Mouse (Mus musculus) heart, embryonic 12.5 days (tissue): ENCODE results near the gene Kat6b. TPM values are rescaled to one million over a fixed set of nuclear protein-coding genes. Genes with fewer than 3 reads are reported as not detected.
"Not testable (repeated sequence)": the region's sequence is repeated elsewhere in the genome, so short reads cannot be mapped to it uniquely, and the experiment has no call there.

Experiments used
- ATAC-seq: fragments of 200-750 bp; cut with Nextera tagmentation; 2 replicates; pipeline ENCODE4 v1.8.0; 2017; ENCODE audit warnings: moderate TSS enrichment, moderate library complexity; ENCODE audit not compliant: insufficient number of reproducible peaks, low FRiP score
- H3K27ac ChIP-seq: fragments of 300-500 bp; sonication (generic); 2 replicates; pipeline ENCODE4 v1.5.1; 2016; ENCODE audit warnings: mild to moderate bottlenecking, moderate library complexity; ENCODE audit not compliant: poor library complexity, severe bottlenecking
- H3K27me3 ChIP-seq: fragments of 300-500 bp; sonication (generic); replicated peaks from 2 replicates; pipeline ENCODE4 v1.6.1; 2016; ENCODE audit warnings: mild to moderate bottlenecking, moderate library complexity
- H3K36me3 ChIP-seq: fragments of 300-500 bp; sonication (generic); 2 replicates; pipeline ENCODE4 v1.6.1; 2016; ENCODE audit warnings: mild to moderate bottlenecking, moderate library complexity
- H3K4me1 ChIP-seq: fragments of 300-500 bp; sonication (generic); replicated peaks from 2 replicates; pipeline ENCODE4 v1.6.1; 2016; ENCODE audit warnings: mild to moderate bottlenecking
- H3K4me2 ChIP-seq: fragments of 300-500 bp; sonication (generic); 2 replicates; pipeline ENCODE4 v1.6.1; 2016; ENCODE audit warnings: mild to moderate bottlenecking, moderate library complexity
- H3K4me3 ChIP-seq: fragments of 300-500 bp; sonication (generic); 2 replicates; pipeline ENCODE4 v1.5.1; 2016; ENCODE audit warnings: mild to moderate bottlenecking
- H3K9ac ChIP-seq: fragments of 300-500 bp; sonication (generic); 2 replicates; pipeline ENCODE4 v1.6.1; 2016; ENCODE audit warnings: mild to moderate bottlenecking, moderate library complexity
- H3K9me3 ChIP-seq: fragments of 300-500 bp; sonication (generic); replicated peaks from 2 replicates; pipeline ENCODE4 v1.6.1; 2016; ENCODE audit warnings: mild to moderate bottlenecking, moderate library complexity
- WGBS: fragments of 180-500 bp; shearing (Covaris S2); methylation state at CpG from one replicate; pipeline ENCODE4 v1.1.7; 2016; 5-methylcytosine and 5-hydroxymethylcytosine counted together
- polyA plus RNA-seq: library from polyadenylated mRNA; unstranded; fragments of >200 nt; fragmentation: Nextera tagmentation; extraction: Ambion mirVana; gene quantifications from 2 replicates; pipeline ENCODE4 v1.2.1, GENCODE M21; 2016

The Kat6b gene
- polyA plus RNA-seq, 1 experiment from 2014 or later: 12.2 TPM

DNA sequence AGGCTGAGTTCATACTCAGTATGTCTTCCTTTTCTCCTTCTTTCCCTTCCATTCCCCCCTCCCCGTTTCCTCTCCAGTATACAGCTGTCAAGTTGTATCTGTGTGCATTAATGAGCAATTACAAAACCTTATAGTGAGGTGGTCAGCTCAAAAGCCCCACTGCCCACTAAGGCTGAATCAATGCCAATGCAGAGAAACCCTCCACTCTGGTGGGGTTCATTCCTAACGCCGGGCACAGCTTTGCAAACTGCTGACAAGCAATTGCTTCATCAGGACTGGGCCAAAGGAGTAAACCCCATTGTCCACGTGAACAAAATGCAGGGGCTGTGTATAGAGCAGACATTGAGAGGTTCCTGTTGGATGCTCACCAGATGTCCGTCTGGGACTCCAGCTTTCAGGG lies 23.4 kb upstream of the Kat6b start:
- H3K36me3 ChIP-seq: no peaks in the 10 kb centered on the region
- 73% methylated on average over 5 of the region's 5 CpGs for WGBS
- no peaks in the 10 kb centered on the region for H3K9me3 ChIP-seq
- no peak overlapping the region for H3K27ac ChIP-seq
- no peaks in the 10 kb centered on the region for H3K27me3 ChIP-seq
- no peak overlapping the region for H3K9ac ChIP-seq
- no peak for ATAC-seq
- peaks cover 6% of the 10 kb centered on the region for H3K4me1 ChIP-seq
- no peak overlapping the region for H3K4me3 ChIP-seq
- no peak overlapping the region for H3K4me2 ChIP-seq

DNA sequence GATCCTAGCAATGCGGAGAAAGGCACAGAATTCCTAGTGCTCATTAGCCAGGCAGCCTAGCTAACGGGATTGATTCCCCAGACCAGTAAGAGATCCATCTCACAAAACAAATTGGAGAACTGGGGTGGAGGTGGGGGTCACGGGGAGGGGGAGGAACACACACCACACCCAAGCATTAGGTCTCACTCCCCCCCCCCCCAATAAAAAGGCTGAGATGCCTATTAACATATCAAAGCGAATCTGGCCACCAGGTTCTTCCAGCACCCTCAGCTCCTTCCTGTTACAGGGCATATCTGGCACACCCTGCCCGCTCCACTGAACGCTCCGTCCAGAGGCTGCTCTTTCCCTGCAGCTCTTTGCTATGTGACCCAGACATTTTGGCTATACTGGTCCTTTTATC lies 22.5 kb upstream of the Kat6b start:
- Histone ChIP-seq H3K4me2 (no peak overlapping the region), H3K4me1 (peaks cover 13% of the 10 kb centered on the region), H3K9ac (no peak overlapping the region), H3K9me3 (no peaks in the 10 kb centered on the region), H3K27ac (no peak overlapping the region), H3K36me3 (no peaks in the 10 kb centered on the region), H3K4me3 (no peak overlapping the region), H3K27me3 (no peaks in the 10 kb centered on the region)
- no peak for ATAC-seq
- WGBS: 76% methylated on average over 7 of the region's 7 CpGs

DNA sequence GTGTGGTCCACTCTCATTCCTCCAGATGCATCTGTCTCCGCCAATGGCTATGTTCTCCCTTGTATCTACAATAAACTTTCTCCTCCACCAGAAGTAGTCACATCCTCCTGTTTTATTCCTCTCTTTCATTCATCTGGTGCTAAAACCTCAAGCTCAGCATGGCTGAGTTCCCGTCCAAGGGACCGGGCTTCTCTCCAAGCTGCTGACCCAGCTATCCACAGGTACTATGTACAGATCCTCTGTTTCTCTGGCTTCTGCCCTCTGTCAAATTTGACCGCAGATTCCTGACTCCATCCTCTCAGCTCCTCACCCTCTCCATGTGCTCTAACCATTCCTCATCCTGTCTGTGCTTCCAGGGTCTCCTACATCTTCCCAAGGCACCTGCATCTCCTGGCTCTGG lies 22.1 kb upstream of the Kat6b start:
- H3K9me3 ChIP-seq: no peaks in the 10 kb centered on the region
- no peak overlapping the region for H3K4me2 ChIP-seq
- H3K4me3 ChIP-seq: no peak overlapping the region
- ATAC-seq: no peak
- no peak overlapping the region for H3K9ac ChIP-seq
- H3K36me3 ChIP-seq: no peaks in the 10 kb centered on the region
- no peak overlapping the region for H3K27ac ChIP-seq
- 83% methylated on average over 4 of the region's 4 CpGs for WGBS
- no peaks in the 10 kb centered on the region for H3K27me3 ChIP-seq
- peaks cover 15% of the 10 kb centered on the region for H3K4me1 ChIP-seq

DNA sequence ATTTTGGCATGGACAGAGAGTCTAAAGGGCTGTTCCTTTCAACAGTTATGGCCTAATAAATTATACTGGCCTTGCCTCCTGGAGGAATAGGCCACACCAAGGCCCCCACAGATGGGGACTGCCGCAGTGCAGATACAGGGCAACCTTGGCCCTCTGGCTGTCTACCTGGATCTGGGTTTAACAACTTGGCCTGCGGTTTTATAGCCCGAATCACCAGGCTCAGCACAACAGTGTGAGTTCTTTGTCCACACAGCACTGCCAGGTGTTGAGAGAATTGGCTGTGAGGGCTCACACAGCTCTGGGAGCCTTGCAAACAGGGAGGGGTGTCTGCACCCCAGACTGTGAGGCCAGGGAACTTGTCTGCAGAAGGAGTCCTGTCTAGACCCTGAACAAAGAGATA lies 18.8 kb upstream of the Kat6b start:
- 86% methylated on average over 3 of the region's 3 CpGs for WGBS

DNA sequence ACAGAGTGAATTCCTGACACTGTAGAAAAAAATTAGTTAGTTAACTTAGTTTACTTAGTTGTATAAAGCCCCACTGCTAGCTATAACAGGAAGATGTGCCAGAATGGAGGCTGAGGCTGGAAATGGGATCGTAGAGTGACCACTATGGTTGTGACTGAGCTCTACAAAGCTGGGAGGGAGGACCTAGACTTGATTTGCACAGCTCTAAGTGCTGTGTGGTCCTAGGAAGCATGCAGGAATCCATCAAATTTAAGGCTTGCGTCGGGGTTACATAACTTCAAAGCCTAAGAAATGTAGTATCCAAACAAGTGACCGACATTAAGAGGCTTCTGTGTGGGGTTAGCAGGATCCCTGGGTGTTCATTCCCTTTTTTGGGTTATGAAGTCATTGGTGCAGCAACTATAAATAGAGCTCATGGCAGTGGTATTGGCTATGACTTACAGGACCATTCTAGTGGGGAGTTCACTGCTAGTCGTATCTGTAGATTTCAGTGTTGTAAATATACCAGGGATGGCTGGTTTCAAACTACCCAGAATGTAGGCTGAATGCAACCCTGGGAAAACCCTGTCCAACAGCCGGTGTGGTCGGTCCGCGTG lies 18.0 kb upstream of the Kat6b start:
- H3K9ac ChIP-seq: no peak overlapping the region
- H3K4me1 ChIP-seq: peaks cover 18% of the 10 kb centered on the region
- H3K36me3 ChIP-seq: no peaks in the 10 kb centered on the region
- H3K4me2 ChIP-seq: no peak overlapping the region; the same call in 1 of the 2 replicates
- no peak for ATAC-seq
- no peak overlapping the region for H3K4me3 ChIP-seq
- peak overlapping the region; percentile 19; the same call in 1 of the 2 replicates for H3K27ac ChIP-seq
- H3K9me3 ChIP-seq: no peaks in the 10 kb centered on the region
- 76% methylated on average over 9 of the region's 9 CpGs for WGBS
- H3K27me3 ChIP-seq: no peaks in the 10 kb centered on the region

More for the DNA sequence above, 18.8 kb upstream of the Kat6b start:
- H3K9me3 ChIP-seq: no peaks in the 10 kb centered on the region
- H3K27ac ChIP-seq: no peak overlapping the region
- H3K4me3 ChIP-seq: no peak overlapping the region
- H3K27me3 ChIP-seq: no peaks in the 10 kb centered on the region
- ATAC-seq: no peak
- no peak overlapping the region for H3K4me2 ChIP-seq
- H3K9ac ChIP-seq: no peak overlapping the region
- H3K36me3 ChIP-seq: no peaks in the 10 kb centered on the region
- H3K4me1 ChIP-seq: peaks cover 18% of the 10 kb centered on the region

DNA sequence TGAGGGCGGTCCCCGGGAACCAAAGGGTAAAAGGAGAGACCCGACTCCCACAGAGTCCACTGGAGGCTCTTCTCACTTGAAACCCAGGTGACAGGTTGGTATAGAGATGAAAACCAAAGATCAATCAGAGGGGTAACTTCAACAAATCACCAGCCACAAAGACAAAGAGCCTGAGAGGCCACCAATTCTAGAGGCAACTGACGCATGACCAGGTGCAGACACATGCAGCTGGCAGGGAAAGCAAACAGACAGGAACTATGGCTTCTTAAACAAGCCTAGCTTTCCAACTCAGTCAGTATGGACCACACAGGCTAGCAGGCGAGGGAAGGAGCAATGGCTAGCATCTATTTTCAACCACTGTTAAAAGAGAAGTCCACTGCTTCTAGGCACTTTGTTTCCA lies 10.8 kb upstream of the Kat6b start:
- Histone ChIP-seq H3K4me3 (no peak overlapping the region), H3K9me3 (no peaks in the 10 kb centered on the region), H3K36me3 (no peaks in the 10 kb centered on the region), H3K4me1 (0 out of 2 replicates have a peak, but pooled peaks cover 7% of the 10 kb centered on the region), H3K27ac (no peak overlapping the region), H3K4me2 (no peak overlapping the region), H3K9ac (no peak overlapping the region), H3K27me3 (no peaks in the 10 kb centered on the region)
- 77% methylated on average over 5 of the region's 5 CpGs for WGBS
- no peak for ATAC-seq

DNA sequence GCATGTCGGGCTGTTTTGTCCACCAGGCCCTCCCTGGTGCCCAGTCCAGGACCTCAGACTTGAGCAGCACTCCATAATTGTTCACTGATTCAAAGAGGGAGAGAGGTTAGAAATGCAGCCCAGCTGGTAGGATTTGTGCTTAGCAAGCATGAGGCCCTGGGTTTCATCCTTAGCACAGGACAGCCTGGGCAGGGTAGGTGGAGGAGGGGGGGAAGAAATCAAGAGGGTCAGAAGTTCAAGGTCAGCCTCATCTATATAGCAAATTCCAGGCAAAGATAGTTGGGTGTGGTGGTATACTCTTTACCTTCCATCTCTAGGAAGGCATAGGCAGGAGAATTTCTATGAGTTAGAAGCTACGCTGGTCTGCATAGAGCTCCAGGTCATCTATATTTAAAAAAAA lies 9.3 kb upstream of the Kat6b start:
- Histone ChIP-seq H3K4me3 (no peak overlapping the region), H3K4me2 (no peak overlapping the region), H3K9me3 (no peaks in the 10 kb centered on the region), H3K36me3 (no peaks in the 10 kb centered on the region), H3K9ac (no peak overlapping the region), H3K27me3 (no peaks in the 10 kb centered on the region), H3K4me1 (0 out of 2 replicates have a peak, but pooled peaks cover 7% of the 10 kb centered on the region), H3K27ac (no peak overlapping the region)
- no peak for ATAC-seq
- 94% methylated on average over 2 of the region's 2 CpGs for WGBS

DNA sequence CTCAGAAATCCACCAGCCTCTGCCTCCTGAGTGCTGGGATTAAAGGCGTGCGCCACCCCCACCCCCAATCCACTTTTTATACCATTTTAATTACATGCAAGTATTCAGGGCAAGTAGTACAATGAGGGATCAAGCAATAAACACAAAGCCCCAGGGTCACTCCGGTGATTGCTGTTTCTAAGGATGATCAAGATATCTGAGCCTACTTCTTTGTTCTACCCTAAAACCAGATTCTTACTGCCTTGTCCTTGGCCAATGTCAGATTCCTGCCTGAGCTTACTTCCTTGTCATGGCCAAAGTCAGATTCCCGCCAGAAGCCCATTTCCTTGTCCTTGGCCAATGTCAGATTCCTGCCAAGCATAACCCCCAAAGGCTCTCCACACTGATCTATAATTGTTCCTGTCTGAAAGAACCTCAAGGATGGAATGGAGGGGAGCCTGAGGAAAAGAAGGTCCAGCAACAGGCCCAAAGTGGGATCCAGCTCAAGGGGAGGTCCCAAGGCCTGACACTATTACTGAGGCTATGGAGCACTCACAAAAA lies 6.6 kb upstream of the Kat6b start:
- not testable (repeated sequence) for H3K4me1 ChIP-seq, H3K9ac ChIP-seq, H3K4me2 ChIP-seq, ATAC-seq, H3K27ac ChIP-seq, H3K27me3 ChIP-seq, H3K9me3 ChIP-seq, H3K4me3 ChIP-seq, H3K36me3 ChIP-seq
- WGBS: 84% methylated on average over 4 of the region's 4 CpGs

DNA sequence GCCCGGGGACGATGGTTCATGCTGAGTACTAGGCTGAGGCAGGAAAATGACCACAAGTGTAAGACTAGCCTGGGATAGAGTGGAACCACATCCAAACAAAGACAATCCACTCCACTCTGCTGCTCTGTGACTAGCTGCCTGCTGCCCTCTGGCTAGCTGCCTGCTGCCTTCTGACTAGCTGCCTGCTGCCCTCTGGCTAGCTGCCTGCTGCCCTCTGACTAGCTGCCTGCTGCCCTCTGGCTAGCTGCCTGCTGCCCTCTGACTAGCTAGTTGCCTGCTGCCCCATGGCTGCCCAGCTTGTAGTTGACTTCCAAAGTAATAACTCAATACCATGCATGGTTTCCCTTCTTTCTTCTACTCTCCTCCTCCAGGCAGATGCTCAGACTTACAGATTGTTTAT lies 4.1 kb upstream of the Kat6b start:
- no peaks in the 10 kb centered on the region for H3K27me3 ChIP-seq
- no peak overlapping the region for H3K9ac ChIP-seq
- H3K36me3 ChIP-seq: no peaks in the 10 kb centered on the region
- WGBS: 87% methylated on average over 2 of the region's 2 CpGs
- H3K27ac ChIP-seq: no peak overlapping the region
- H3K4me3 ChIP-seq: no peak overlapping the region
- no peak for ATAC-seq
- H3K4me2 ChIP-seq: no peak overlapping the region
- H3K4me1 ChIP-seq: 0 out of 2 replicates have a peak, but pooled peaks cover 3% of the 10 kb centered on the region
- H3K9me3 ChIP-seq: no peaks in the 10 kb centered on the region

DNA sequence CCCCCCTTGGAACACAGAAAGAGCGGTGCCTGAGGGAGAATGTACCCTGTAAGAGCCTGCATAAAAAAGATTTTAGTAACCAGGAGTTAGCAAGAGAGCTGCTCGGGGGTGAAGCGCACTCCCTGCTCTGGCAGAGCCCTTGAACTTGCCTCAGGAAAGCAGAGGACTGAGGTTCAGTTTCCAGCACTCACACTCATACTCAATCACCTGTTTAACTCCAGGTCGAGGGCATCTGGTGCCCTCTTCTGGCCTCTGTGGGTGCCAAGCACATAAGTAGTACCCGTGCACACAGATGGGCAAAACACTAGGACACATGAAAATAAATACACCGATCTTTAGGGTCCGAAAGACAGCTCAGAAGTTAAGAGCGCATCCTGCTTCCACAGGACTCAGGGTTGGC lies 1.7 kb upstream of the Kat6b start:
- ATAC-seq: no peak
- no peaks in the 10 kb centered on the region for H3K27me3 ChIP-seq
- H3K4me3 ChIP-seq: no peak overlapping the region
- H3K9ac ChIP-seq: no peak overlapping the region
- WGBS: 93% methylated on average over 8 of the region's 8 CpGs
- no peak overlapping the region for H3K27ac ChIP-seq
- H3K4me2 ChIP-seq: no peak overlapping the region
- no peaks in the 10 kb centered on the region for H3K4me1 ChIP-seq
- no peaks in the 10 kb centered on the region for H3K9me3 ChIP-seq
- H3K36me3 ChIP-seq: no peaks in the 10 kb centered on the region

DNA sequence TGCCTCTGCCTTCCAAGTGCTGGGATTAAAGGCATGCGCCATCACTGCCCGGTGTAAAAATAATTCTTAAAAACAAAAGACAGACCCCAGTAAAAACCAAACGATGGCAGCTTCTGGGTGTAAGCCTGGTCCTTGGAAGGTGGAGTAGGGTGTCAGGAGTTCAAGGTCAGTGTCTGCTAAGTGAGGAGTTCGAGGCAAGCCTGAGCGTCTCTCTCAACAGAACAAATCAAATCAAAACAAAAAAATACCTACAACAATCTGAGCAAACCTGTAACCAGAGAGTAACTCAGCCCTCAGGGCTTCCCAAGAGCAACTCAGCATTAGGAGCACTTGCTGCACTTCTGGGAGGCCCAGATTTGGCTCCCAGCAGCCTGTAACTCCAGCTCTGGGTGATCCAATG lies 1.0 kb upstream of the Kat6b start:
- no peak overlapping the region for H3K4me2 ChIP-seq
- H3K4me1 ChIP-seq: no peaks in the 10 kb centered on the region
- H3K9me3 ChIP-seq: no peaks in the 10 kb centered on the region
- no peaks in the 10 kb centered on the region for H3K36me3 ChIP-seq
- WGBS: 88% methylated on average over 5 of the region's 5 CpGs
- H3K27me3 ChIP-seq: no peaks in the 10 kb centered on the region
- no peak overlapping the region for H3K4me3 ChIP-seq
- no peak overlapping the region for H3K27ac ChIP-seq
- H3K9ac ChIP-seq: no peak overlapping the region
- no peak for ATAC-seq

DNA sequence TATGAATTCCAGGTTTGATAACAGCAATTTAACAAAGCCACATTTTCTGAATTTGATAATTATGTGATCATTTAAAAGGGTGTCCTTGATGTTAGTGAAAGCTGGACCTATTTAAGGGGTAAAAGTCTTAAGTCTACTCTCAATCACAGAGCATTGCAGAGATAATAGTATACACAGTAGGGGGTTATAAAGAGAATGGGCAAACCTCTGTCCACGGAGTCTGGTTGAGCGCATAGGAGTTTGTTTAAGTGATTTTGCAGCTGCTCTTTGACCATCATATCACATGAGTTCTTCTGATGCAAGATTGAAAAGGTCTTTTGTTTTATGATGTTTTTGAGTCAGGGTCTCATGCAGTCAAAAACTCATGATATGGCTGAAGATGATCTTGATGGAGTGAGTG lies 3.0 kb downstream of the Kat6b start:
- no peaks in the 10 kb centered on the region for H3K36me3 ChIP-seq
- ATAC-seq: no peak
- no peaks in the 10 kb centered on the region for H3K27me3 ChIP-seq

More for the DNA sequence above, 3.0 kb downstream of the Kat6b start:
- H3K9me3 ChIP-seq: no peaks in the 10 kb centered on the region
- 84% methylated on average over 2 of the region's 2 CpGs for WGBS
- H3K9ac ChIP-seq: no peak overlapping the region
- H3K4me3 ChIP-seq: no peak overlapping the region
- H3K4me2 ChIP-seq: no peak overlapping the region
- H3K4me1 ChIP-seq: no peaks in the 10 kb centered on the region
- no peak overlapping the region for H3K27ac ChIP-seq
